Mouse (Mus musculus): Measurements from ENCODE around the gene Kifc1.

DNA sequence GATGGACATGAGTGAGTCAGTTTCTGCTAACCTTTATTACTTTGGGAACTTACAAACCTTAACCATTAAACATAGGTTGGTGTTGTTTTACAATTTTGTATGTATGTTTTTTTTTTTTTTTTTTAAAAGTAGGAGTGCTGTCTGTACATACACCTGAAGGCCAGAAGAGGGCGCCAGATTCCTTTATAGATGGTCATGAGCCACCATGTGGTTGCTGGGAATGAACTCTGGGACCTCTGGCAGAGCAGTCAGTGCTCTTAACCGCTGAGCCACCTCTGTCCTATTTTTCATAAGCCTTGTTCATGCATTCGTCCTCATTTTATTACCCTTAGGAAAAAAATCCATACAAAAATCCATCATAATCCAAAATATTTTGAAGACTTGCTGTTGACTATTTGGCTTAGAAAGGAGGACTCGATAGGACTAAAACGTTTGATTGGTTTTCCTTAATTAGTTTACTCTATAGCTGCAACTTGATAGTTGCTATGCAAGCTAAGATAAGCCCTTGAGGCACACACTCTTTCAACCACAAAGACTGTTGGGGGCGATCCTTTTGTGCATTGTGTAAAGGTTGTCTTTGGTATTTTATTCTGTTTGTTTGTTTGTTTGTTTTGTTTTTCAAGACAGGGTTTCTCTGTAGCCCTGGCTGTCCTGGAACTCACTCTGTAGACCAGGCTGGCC lies 6.8 kb upstream of the Kifc1 start:
- TF ChIP-seq CTCF (IDR thresholded peaks at IDR 0.05; ENCODE audit: insufficient read depth, low read length), result peak; percentile 54
- no peak for TF ChIP-seq POLR2A (IDR thresholded peaks at IDR 0.05; ENCODE audit: borderline replicate concordance, extremely low read depth, low read depth, low read length)
